Mouse (Mus musculus): ENCODE results near the gene Iqgap2. TPM values are rescaled to one million over a fixed set of nuclear protein-coding genes. Genes with fewer than 3 reads are reported as not detected.
A peak's percentile ranks its signal among the peaks of the same experiment; 100 is the strongest.

The Iqgap2 gene
- polyA plus RNA-seq, 1 experiment = 2.4 TPM

DNA sequence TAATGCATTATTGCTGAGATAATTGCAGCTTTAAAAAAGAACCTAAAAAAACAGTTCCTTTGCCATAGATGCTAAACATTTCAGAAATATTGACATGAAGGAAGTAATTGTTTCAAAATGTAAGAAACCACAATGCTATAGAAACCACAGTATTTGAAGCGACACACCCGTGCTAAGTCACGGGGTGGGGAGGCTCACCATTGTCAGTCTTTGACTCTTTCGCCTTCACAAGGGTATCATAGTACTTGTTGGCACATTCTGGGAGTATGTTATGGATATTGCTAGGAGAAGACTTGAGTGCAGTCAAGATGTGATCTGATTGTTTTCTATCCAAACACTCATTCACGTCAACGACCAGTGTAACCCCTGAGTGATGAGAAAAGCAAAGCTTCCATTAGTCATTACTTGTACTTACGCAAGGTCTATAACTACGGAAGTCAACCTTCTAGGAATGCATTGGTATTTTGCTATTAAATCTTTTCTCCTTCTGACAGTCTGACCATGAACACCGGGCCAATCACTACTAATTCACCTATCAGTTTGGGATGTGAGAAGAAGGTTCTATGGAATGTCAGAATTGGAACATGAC, 207.0 kb downstream of the Iqgap2 start:
- 71% methylated on average over 9 of the region's 9 CpGs for WGBS
- no peak for TF ChIP-seq CTCF (IDR thresholded peaks at IDR 0.05; ENCODE audit: insufficient read depth, low read length)
- TF ChIP-seq POLR2A (IDR thresholded peaks at IDR 0.05; ENCODE audit: borderline replicate concordance, extremely low read depth, low read depth, low read length) = no peak
- Histone ChIP-seq H3K4me3 (replicated peaks; ENCODE audit: extremely low read depth, low read depth, low read length) (no peak overlapping the region), H3K4me1 (ENCODE audit: control insufficient read depth, insufficient read depth, low read length) (no peaks in the 10 kb centered on the region; the same call in 1 of the 2 replicates)
- no peak for DNase-seq

DNA sequence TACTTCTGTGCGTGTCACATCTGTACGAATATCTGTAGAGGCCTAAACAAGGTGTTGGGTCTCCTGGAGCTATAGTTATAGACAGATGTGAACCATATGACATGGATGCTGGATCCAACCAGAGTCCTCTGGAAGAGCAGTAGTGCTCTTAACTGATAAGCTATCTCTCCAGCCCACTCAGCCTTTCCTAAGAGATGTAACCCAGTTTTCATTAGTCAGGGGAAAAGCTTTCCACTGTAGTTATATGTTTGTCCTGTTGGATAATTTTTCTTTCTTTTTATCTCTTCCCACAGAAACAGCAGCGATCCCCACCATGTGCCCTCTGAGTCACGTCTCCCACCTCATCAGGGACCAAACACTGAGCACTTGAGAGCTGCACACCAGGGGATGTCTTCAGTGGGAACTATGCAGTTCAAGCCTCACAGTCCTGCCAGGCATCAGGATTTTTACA, 212.2 kb downstream of the Iqgap2 start:
- 71% methylated on average over 4 of the region's 4 CpGs for WGBS
- no peak for DNase-seq
- Histone ChIP-seq H3K4me3 (replicated peaks; ENCODE audit: extremely low read depth, low read depth, low read length) (no peak overlapping the region), H3K4me1 (ENCODE audit: control insufficient read depth, insufficient read depth, low read length) (no peaks in the 10 kb centered on the region)
- no peak for TF ChIP-seq CTCF (IDR thresholded peaks at IDR 0.05; ENCODE audit: insufficient read depth, low read length)
- TF ChIP-seq POLR2A (IDR thresholded peaks at IDR 0.05; ENCODE audit: borderline replicate concordance, extremely low read depth, low read depth, low read length) = no peak

DNA sequence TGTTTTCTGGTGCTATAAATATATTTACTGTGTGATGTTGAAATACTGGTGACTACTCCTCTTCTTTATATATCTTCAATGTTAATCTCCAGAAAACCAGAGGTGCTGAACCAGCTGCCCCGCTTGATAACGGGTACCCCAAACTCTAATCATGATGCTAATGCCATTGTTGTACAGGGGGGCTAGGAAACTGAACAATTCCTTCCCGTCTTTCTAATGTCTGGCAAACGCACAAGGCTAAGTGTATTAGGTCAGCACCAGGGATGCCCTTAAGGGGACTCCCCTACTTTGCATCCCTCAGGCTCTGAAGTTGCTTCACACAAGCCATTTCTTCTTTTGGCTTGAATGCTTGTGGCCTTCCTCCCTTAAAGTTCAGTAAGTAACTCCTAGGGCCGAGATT, 212.6 kb downstream of the Iqgap2 start:
- no peak overlapping the region for H3K4me3 ChIP-seq (replicated peaks; ENCODE audit: extremely low read depth, low read depth, low read length)
- WGBS = 84% methylated on average over 5 of the region's 5 CpGs
- TF ChIP-seq CTCF (IDR thresholded peaks at IDR 0.05; ENCODE audit: insufficient read depth, low read length) (no peak), POLR2A (IDR thresholded peaks at IDR 0.05; ENCODE audit: borderline replicate concordance, extremely low read depth, low read depth, low read length) (no peak)
- H3K4me1 ChIP-seq (ENCODE audit: control insufficient read depth, insufficient read depth, low read length) = no peaks in the 10 kb centered on the region
- DNase-seq = no peak

DNA sequence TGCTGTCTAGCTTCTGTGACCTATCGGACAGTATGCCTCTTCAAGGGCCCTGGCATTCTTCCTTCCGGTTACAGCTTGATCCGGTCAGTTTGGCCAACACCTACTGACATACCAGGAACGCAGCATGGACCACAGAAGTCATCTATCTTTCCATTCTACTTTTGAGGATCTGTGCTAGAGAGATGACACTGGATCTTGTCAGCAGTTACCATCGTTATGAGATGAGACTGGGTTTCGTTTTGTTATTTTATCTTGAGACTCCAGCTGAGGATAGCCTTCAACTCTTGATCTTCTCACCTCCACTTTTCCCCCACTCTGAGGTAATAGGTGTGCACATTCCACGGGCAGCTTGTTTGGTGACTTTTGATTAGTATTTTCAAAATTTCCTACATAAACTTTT, 219.3 kb downstream of the Iqgap2 start:
- TF ChIP-seq POLR2A (IDR thresholded peaks at IDR 0.05; ENCODE audit: borderline replicate concordance, extremely low read depth, low read depth, low read length) = no peak
- TF ChIP-seq CTCF (IDR thresholded peaks at IDR 0.05; ENCODE audit: insufficient read depth, low read length) = no peak
- WGBS = 80% methylated on average over 7 of the region's 7 CpGs
- no peak overlapping the region for H3K4me3 ChIP-seq (replicated peaks; ENCODE audit: extremely low read depth, low read depth, low read length)
- DNase-seq = no peak
- H3K4me1 ChIP-seq (ENCODE audit: control insufficient read depth, insufficient read depth, low read length) = no peaks in the 10 kb centered on the region

DNA sequence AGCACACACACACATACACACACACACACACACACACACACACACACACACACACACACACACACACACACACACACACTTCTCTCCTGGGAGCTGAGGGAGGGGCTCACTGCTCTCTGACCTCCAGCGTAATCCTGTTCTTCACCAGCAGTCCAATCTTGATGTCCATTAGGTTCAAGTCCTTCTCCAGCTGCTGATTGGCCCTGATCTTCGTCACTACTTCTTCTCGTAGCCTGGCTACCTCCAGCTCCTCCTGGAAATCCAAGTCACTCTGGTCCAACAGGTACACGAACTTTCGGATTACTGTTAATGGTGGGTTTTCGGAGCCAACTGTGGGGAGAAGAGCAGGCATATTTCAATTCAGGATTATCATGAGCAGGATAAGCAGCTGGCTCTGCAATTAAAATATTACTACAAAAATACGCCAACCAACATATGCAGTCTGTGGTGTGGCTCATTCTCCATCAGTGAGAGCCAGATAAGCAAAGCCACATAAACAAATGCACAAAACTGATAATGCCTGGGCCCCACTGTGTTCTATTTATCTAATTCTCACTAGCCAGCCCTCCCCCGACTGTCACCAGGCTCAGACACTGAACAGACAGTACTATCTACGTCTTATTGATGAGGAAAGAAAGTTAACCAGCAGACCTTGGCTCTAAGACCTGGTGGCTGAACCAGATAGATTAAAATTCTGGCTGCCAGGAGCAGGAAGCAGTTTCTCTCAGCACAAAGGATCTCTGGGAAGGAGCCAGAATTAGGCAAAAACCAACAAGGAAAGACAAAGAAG, 220.4 kb downstream of the Iqgap2 start:
- no peak for TF ChIP-seq CTCF (IDR thresholded peaks at IDR 0.05; ENCODE audit: insufficient read depth, low read length)
- TF ChIP-seq POLR2A (IDR thresholded peaks at IDR 0.05; ENCODE audit: borderline replicate concordance, extremely low read depth, low read depth, low read length) = no peak
- no peak for DNase-seq
- WGBS = 73% methylated on average over 9 of the region's 9 CpGs
- H3K4me3 ChIP-seq (replicated peaks; ENCODE audit: extremely low read depth, low read depth, low read length) = no peak overlapping the region
- H3K4me1 ChIP-seq (ENCODE audit: control insufficient read depth, insufficient read depth, low read length) = no peaks in the 10 kb centered on the region

DNA sequence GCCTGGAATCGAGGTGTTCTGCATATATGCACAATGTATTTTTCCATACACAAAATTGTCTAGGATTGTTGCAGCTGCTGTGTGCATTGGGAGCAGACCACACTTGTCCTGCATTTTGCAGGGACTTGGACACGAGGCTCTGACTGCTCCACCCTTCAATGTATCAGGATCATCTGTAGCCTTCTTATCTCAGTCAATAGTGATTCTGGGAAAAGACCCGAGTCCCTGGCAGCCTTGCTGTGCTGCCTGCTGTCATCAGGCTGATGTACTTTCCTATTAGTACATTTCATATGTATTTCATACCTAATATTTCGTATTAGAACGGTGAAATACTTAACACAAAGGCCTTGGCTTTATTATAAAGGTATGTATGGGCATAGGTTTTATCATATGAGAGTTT, 221.2 kb downstream of the Iqgap2 start:
- 85% methylated on average over 5 of the region's 5 CpGs for WGBS
- H3K4me3 ChIP-seq (replicated peaks; ENCODE audit: extremely low read depth, low read depth, low read length) = no peak overlapping the region
- TF ChIP-seq CTCF (IDR thresholded peaks at IDR 0.05; ENCODE audit: insufficient read depth, low read length) (no peak), POLR2A (IDR thresholded peaks at IDR 0.05; ENCODE audit: borderline replicate concordance, extremely low read depth, low read depth, low read length) (no peak)
- no peaks in the 10 kb centered on the region for H3K4me1 ChIP-seq (ENCODE audit: control insufficient read depth, insufficient read depth, low read length)
- no peak for DNase-seq

DNA sequence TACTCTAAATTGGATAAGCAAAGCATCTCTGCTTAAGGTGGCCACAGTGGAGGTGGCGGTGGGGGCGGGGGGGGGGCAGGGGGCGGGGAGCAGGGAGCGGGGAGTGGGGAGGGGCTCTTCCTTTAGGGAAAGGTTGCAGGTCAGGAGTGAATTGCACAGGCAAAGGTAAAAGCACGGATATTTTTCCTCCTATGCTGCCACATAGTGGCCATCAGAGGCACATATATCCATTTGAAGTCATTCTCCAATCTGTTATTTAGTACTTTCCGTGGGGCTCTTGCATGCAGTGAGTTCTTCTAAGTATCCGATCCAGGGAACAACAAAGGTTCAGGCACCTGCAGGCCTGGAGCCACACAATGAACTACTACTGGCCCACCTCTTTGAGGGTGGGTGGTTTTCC, 224.5 kb downstream of the Iqgap2 start:
- DNase-seq = peak; percentile 20
- no peaks in the 10 kb centered on the region for H3K4me1 ChIP-seq (ENCODE audit: control insufficient read depth, insufficient read depth, low read length)
- H3K4me3 ChIP-seq (replicated peaks; ENCODE audit: extremely low read depth, low read depth, low read length) = no peak overlapping the region
- TF ChIP-seq CTCF (IDR thresholded peaks at IDR 0.05; ENCODE audit: insufficient read depth, low read length) = no peak
- no peak for TF ChIP-seq POLR2A (IDR thresholded peaks at IDR 0.05; ENCODE audit: borderline replicate concordance, extremely low read depth, low read depth, low read length)
- 27% methylated on average over 7 of the region's 7 CpGs for WGBS

DNA sequence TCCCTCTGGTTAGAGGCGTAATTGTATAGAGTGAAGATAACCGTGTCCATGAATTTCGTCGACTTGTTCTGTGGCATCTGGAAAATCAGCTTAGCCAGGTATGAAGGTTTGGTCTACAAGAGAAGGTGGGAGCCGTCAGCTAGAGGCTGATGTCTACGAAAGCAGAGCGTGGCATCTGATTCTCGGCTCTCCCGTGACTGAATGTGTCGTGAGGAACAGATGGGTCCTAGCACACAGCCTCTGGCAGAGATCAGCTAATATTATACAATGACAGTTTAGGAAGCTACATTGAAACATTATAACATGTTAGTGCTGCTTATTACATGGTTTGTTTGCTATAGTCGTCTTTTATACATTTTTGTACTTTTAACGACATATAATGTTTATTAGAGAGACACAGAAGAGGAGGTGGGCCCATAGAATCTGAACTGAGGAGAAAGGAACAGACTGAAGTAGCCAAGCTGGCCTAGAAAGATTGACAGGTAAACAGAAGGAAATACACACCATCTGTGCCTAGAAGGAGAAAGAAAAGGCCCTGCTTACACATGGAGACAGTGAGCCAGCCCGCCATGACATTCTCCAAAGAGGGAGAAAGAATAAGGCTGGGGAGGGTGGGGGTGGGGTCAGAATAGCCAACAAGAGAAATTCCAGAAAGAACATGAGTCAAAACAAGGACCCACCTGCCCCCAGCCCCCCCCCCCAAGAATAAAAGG, 225.9 kb downstream of the Iqgap2 start:
- no peak for TF ChIP-seq CTCF (IDR thresholded peaks at IDR 0.05; ENCODE audit: insufficient read depth, low read length)
- no peak for TF ChIP-seq POLR2A (IDR thresholded peaks at IDR 0.05; ENCODE audit: borderline replicate concordance, extremely low read depth, low read depth, low read length)
- no peak for DNase-seq
- WGBS = 90% methylated on average over 13 of the region's 13 CpGs
- Histone ChIP-seq H3K4me1 (ENCODE audit: control insufficient read depth, insufficient read depth, low read length) (no peaks in the 10 kb centered on the region), H3K4me3 (replicated peaks; ENCODE audit: extremely low read depth, low read depth, low read length) (no peak overlapping the region)

DNA sequence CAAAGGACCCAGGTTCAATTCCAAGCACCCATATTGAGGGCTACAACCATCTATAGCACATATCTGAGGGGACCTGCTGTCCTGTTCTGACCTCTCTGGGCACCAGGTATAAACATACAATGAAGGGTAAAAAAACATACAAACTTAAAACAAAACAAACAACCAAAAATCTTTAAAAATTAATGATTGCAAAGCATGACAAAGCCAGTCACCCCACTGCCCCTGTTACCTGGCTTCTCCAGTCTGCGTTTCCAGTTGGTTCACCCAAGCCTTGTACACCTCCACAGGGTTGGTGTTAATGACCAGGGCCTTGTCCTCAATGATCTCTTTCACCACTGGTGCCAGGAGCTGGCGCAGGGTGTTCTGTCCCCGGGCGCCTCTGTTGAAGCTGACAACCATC, 227.9 kb downstream of the Iqgap2 start:
- H3K4me1 ChIP-seq (ENCODE audit: control insufficient read depth, insufficient read depth, low read length) = no peaks in the 10 kb centered on the region
- TF ChIP-seq POLR2A (IDR thresholded peaks at IDR 0.05; ENCODE audit: borderline replicate concordance, extremely low read depth, low read depth, low read length) (no peak), CTCF (IDR thresholded peaks at IDR 0.05; ENCODE audit: insufficient read depth, low read length) (no peak)
- 96% methylated on average over 4 of the region's 4 CpGs for WGBS
- no peak for DNase-seq
- H3K4me3 ChIP-seq (replicated peaks; ENCODE audit: extremely low read depth, low read depth, low read length) = no peak overlapping the region
